Mouse (Mus musculus) ES-Bruce4 (cell line): ENCODE data around the gene Notch1.

Experiments
- CTCF ChIP-seq: IDR thresholded peaks from one replicate; pipeline ENCODE4 v1.8.1; 2011; ENCODE audit warnings: low read depth, low read length
- EP300 ChIP-seq: IDR thresholded peaks from 2 replicates; pipeline ENCODE4 v1.6.1; 2011; ENCODE audit warnings: low read depth, low read length; ENCODE audit not compliant: insufficient read depth
- POLR2A ChIP-seq: IDR thresholded peaks from one replicate; pipeline ENCODE4 v1.8.1; 2011; ENCODE audit warnings: low read length; ENCODE audit not compliant: insufficient read depth

GRCm38 (mm10) chr2:26556535-26556993 lies 40.1 kb upstream of the Notch1 start:
- TF ChIP-seq CTCF (no peak), POLR2A (no peak), EP300 (no peak)
